Mouse (Mus musculus) heart, embryonic 12.5 days (tissue): Measurements from ENCODE around the gene Mprip. TPM values are rescaled to one million over a fixed set of nuclear protein-coding genes. Genes with fewer than 3 reads are reported as not detected.
A peak's percentile ranks its signal among the peaks of the same experiment; 100 is the strongest.
"Not testable (repeated sequence)": the region's sequence is repeated elsewhere in the genome, so short reads cannot be mapped to it uniquely, and the experiment has no call there.

Experiments used
- ATAC-seq: fragments of 200-750 bp; cut with Nextera tagmentation; 2 replicates; pipeline ENCODE4 v1.8.0; 2017; ENCODE audit warnings: moderate TSS enrichment, moderate library complexity; ENCODE audit not compliant: insufficient number of reproducible peaks, low FRiP score
- H3K27ac ChIP-seq: fragments of 300-500 bp; sonication (generic); 2 replicates; pipeline ENCODE4 v1.5.1; 2016; ENCODE audit warnings: mild to moderate bottlenecking, moderate library complexity; ENCODE audit not compliant: poor library complexity, severe bottlenecking
- H3K27me3 ChIP-seq: fragments of 300-500 bp; sonication (generic); replicated peaks from 2 replicates; pipeline ENCODE4 v1.6.1; 2016; ENCODE audit warnings: mild to moderate bottlenecking, moderate library complexity
- H3K36me3 ChIP-seq: fragments of 300-500 bp; sonication (generic); 2 replicates; pipeline ENCODE4 v1.6.1; 2016; ENCODE audit warnings: mild to moderate bottlenecking, moderate library complexity
- H3K4me1 ChIP-seq: fragments of 300-500 bp; sonication (generic); replicated peaks from 2 replicates; pipeline ENCODE4 v1.6.1; 2016; ENCODE audit warnings: mild to moderate bottlenecking
- H3K4me2 ChIP-seq: fragments of 300-500 bp; sonication (generic); 2 replicates; pipeline ENCODE4 v1.6.1; 2016; ENCODE audit warnings: mild to moderate bottlenecking, moderate library complexity
- H3K4me3 ChIP-seq: fragments of 300-500 bp; sonication (generic); 2 replicates; pipeline ENCODE4 v1.5.1; 2016; ENCODE audit warnings: mild to moderate bottlenecking
- H3K9ac ChIP-seq: fragments of 300-500 bp; sonication (generic); 2 replicates; pipeline ENCODE4 v1.6.1; 2016; ENCODE audit warnings: mild to moderate bottlenecking, moderate library complexity
- H3K9me3 ChIP-seq: fragments of 300-500 bp; sonication (generic); replicated peaks from 2 replicates; pipeline ENCODE4 v1.6.1; 2016; ENCODE audit warnings: mild to moderate bottlenecking, moderate library complexity
- WGBS: fragments of 180-500 bp; shearing (Covaris S2); methylation state at CpG from one replicate; pipeline ENCODE4 v1.1.7; 2016; 5-methylcytosine and 5-hydroxymethylcytosine counted together
- polyA plus RNA-seq: library from polyadenylated mRNA; unstranded; fragments of >200 nt; fragmentation: Nextera tagmentation; extraction: Ambion mirVana; gene quantifications from 2 replicates; pipeline ENCODE4 v1.2.1, GENCODE M21; 2016

Gene Mprip
- polyA plus RNA-seq, 1 experiment from 2014 or later = 79.8 TPM

- Histone ChIP-seq H3K27ac (no peak overlapping the region), H3K4me1 (peaks cover 21% of the 10 kb centered on the region), H3K9me3 (no peaks in the 10 kb centered on the region), H3K4me3 (no peak overlapping the region), H3K4me2 (no peak overlapping the region), H3K27me3 (no peaks in the 10 kb centered on the region), H3K9ac (no peak overlapping the region), H3K36me3 (no peaks in the 10 kb centered on the region)
- ATAC-seq = no peak
- 26% methylated on average over 5 of the region's 5 CpGs for WGBS
Observed at GRCm38 (mm10) chr11:59655337-59655736, 5.8 kb upstream of the Mprip start.

- Histone ChIP-seq H3K4me1 (peaks cover 21% of the 10 kb centered on the region), H3K9me3 (no peaks in the 10 kb centered on the region), H3K4me2 (no peak overlapping the region), H3K4me3 (no peak overlapping the region), H3K27me3 (no peaks in the 10 kb centered on the region), H3K27ac (no peak overlapping the region), H3K9ac (no peak overlapping the region), H3K36me3 (no peaks in the 10 kb centered on the region)
- 56% methylated on average over 7 of the region's 7 CpGs for WGBS
- ATAC-seq = peak; percentile 24; the same call in 1 of the 2 replicates
Observed at GRCm38 (mm10) chr11:59656016-59656415, 5.1 kb upstream of the Mprip start.

- Histone ChIP-seq H3K27me3 (no peaks in the 10 kb centered on the region), H3K4me2 (peak overlapping the region; percentile 93), H3K4me3 (peak overlapping the region; percentile 63), H3K27ac (peak overlapping the region; percentile 75), H3K9me3 (no peaks in the 10 kb centered on the region), H3K4me1 (peaks cover 41% of the 10 kb centered on the region), H3K36me3 (no peaks in the 10 kb centered on the region), H3K9ac (peak overlapping the region; percentile 80)
- no peak for ATAC-seq
- WGBS = 3% methylated on average over 28 of the region's 28 CpGs
Observed at GRCm38 (mm10) chr11:59661601-59662248, 620 bp downstream of the Mprip start.

GRCm38 (mm10) chr11:59662249-59662788 lies 1.2 kb downstream of the Mprip start:
- Histone ChIP-seq H3K36me3 (no peaks in the 10 kb centered on the region), H3K4me2 (peak overlapping the region; percentile 93), H3K27me3 (no peaks in the 10 kb centered on the region), H3K4me3 (peak overlapping the region; percentile 63), H3K9ac (peak overlapping the region; percentile 80), H3K4me1 (peaks cover 41% of the 10 kb centered on the region), H3K27ac (peak overlapping the region; percentile 75), H3K9me3 (no peaks in the 10 kb centered on the region)
- peak; percentile 97 for ATAC-seq
- WGBS = 2% methylated on average over 77 of the region's 82 CpGs

- peaks cover 43% of the 10 kb centered on the region for H3K4me1 ChIP-seq
- peak overlapping the region; percentile 93 for H3K4me2 ChIP-seq
- H3K27ac ChIP-seq = peak overlapping the region; percentile 75
- no peaks in the 10 kb centered on the region for H3K9me3 ChIP-seq
- no peaks in the 10 kb centered on the region for H3K36me3 ChIP-seq
- peak; percentile 17; the same call in 1 of the 2 replicates for ATAC-seq
- no peaks in the 10 kb centered on the region for H3K27me3 ChIP-seq
- WGBS = 4% methylated on average over 30 of the region's 30 CpGs
- peak overlapping the region; percentile 63 for H3K4me3 ChIP-seq
- H3K9ac ChIP-seq = peak overlapping the region; percentile 80
Observed at GRCm38 (mm10) chr11:59662877-59663775, 2.0 kb downstream of the Mprip start.

- Histone ChIP-seq H3K9ac (peak overlapping the region; percentile 80), H3K36me3 (no peaks in the 10 kb centered on the region), H3K27ac (peak overlapping the region; percentile 75), H3K27me3 (no peaks in the 10 kb centered on the region), H3K4me2 (peak overlapping the region; percentile 93), H3K4me3 (peak overlapping the region; percentile 63), H3K4me1 (peaks cover 44% of the 10 kb centered on the region), H3K9me3 (no peaks in the 10 kb centered on the region)
- WGBS = 14% methylated on average over 3 of the region's 3 CpGs
- ATAC-seq = no peak
Observed at GRCm38 (mm10) chr11:59663776-59664320, 2.7 kb downstream of the Mprip start.

GRCm38 (mm10) chr11:59664818-59665217 lies 3.7 kb downstream of the Mprip start:
- Histone ChIP-seq H3K9me3 (no peaks in the 10 kb centered on the region), H3K27me3 (no peaks in the 10 kb centered on the region), H3K9ac (peak overlapping the region; percentile 20; the same call in 1 of the 2 replicates), H3K4me3 (peak overlapping the region; percentile 17; the same call in 1 of the 2 replicates), H3K4me2 (peak overlapping the region; percentile 93), H3K36me3 (no peaks in the 10 kb centered on the region), H3K27ac (peak overlapping the region; percentile 75), H3K4me1 (peaks cover 45% of the 10 kb centered on the region)
- ATAC-seq = peak; percentile 30; the same call in 1 of the 2 replicates
- WGBS = 5% methylated on average over 3 of the region's 3 CpGs

- Histone ChIP-seq H3K27ac (no peak overlapping the region; the same call in 1 of the 2 replicates), H3K27me3 (no peaks in the 10 kb centered on the region), H3K9ac (no peak overlapping the region), H3K4me3 (no peak overlapping the region), H3K36me3 (no peaks in the 10 kb centered on the region), H3K4me1 (peaks cover 53% of the 10 kb centered on the region), H3K4me2 (no peak overlapping the region), H3K9me3 (no peaks in the 10 kb centered on the region)
- WGBS = 61% methylated on average over 4 of the region's 4 CpGs
- ATAC-seq = no peak
Observed at GRCm38 (mm10) chr11:59671049-59671693, 10.1 kb downstream of the Mprip start.

GRCm38 (mm10) chr11:59674013-59674412 lies 12.9 kb downstream of the Mprip start:
- Histone ChIP-seq H3K27me3 (no peaks in the 10 kb centered on the region), H3K4me1 (peaks cover 52% of the 10 kb centered on the region), H3K9me3 (no peaks in the 10 kb centered on the region), H3K4me3 (no peak overlapping the region), H3K9ac (no peak overlapping the region), H3K4me2 (no peak overlapping the region), H3K27ac (no peak overlapping the region), H3K36me3 (peaks cover 4% of the 10 kb centered on the region; the same call in 1 of the 2 replicates)
- 84% methylated on average over 3 of the region's 3 CpGs for WGBS
- ATAC-seq = no peak

- H3K9me3 ChIP-seq, H3K9ac ChIP-seq, H3K36me3 ChIP-seq, H3K4me2 ChIP-seq, H3K4me3 ChIP-seq, H3K27ac ChIP-seq, H3K27me3 ChIP-seq, ATAC-seq: not testable (repeated sequence)
- H3K4me1 ChIP-seq = peaks cover 59% of the 10 kb centered on the region
- WGBS = 87% methylated on average over 8 of the region's 8 CpGs
Observed at GRCm38 (mm10) chr11:59674746-59675145, 13.6 kb downstream of the Mprip start.
